Mouse (Mus musculus): ENCODE measurements around the gene Rpl18a.
"Not testable (repeated sequence)": the region's sequence is repeated elsewhere in the genome, so short reads cannot be mapped to it uniquely, and the experiment has no call there.

Gene Rpl18a

GRCm38 (mm10) chr8:70903112-70903511, 5.9 kb upstream of the Rpl18a start:
- DNase-seq (ENCODE audit: low spot score in 2 of 2) = no peak

- no peak for DNase-seq (ENCODE audit: low spot score in 2 of 2)
Observed at GRCm38 (mm10) chr8:70902211-70902610, 5.0 kb upstream of the Rpl18a start.

GRCm38 (mm10) chr8:70900872-70901387, 3.7 kb upstream of the Rpl18a start:
- DNase-seq (ENCODE audit: low spot score in 2 of 2) = no peak

GRCm38 (mm10) chr8:70899226-70899625, 2.0 kb upstream of the Rpl18a start:
- DNase-seq (ENCODE audit: low spot score in 2 of 2) = no peak

- DNase-seq (ENCODE audit: low spot score in 2 of 2) = no peak
Observed at GRCm38 (mm10) chr8:70898661-70899198, 1.5 kb upstream of the Rpl18a start.

- DNase-seq (ENCODE audit: low spot score in 2 of 2) = peak; percentile 76 to 81
Observed at GRCm38 (mm10) chr8:70897681-70898413, 635 bp upstream of the Rpl18a start.

GRCm38 (mm10) chr8:70896316-70897020, 744 bp downstream of the Rpl18a start:
- no peak for DNase-seq (ENCODE audit: low spot score in 2 of 2)

- DNase-seq (ENCODE audit: low spot score in 2 of 2) = not testable (repeated sequence)
Observed at GRCm38 (mm10) chr8:70895571-70896259, 1.5 kb downstream of the Rpl18a start.

GRCm38 (mm10) chr8:70894771-70895545, 2.3 kb downstream of the Rpl18a start:
- DNase-seq (ENCODE audit: low spot score in 2 of 2) = no peak

- no peak for DNase-seq (ENCODE audit: low spot score in 2 of 2)
Observed at GRCm38 (mm10) chr8:70894385-70894720, 2.9 kb downstream of the Rpl18a start.

- no peak for DNase-seq (ENCODE audit: low spot score in 2 of 2)
Observed at GRCm38 (mm10) chr8:70893656-70894384, 3.4 kb downstream of the Rpl18a start.

GRCm38 (mm10) chr8:70892896-70893655, 4.1 kb downstream of the Rpl18a start:
- DNase-seq (ENCODE audit: low spot score in 2 of 2) = no peak

- no peak for DNase-seq (ENCODE audit: low spot score in 2 of 2)
Observed at GRCm38 (mm10) chr8:70892022-70892895, 5.0 kb downstream of the Rpl18a start, which contains the start of gene Slc5a5. TSS of gene Slc5a5 (minus strand) at chr8:70892757.

- peak; percentile 56 to 59 for DNase-seq (ENCODE audit: low spot score in 2 of 2)
Observed at GRCm38 (mm10) chr8:70891356-70891755, 5.9 kb downstream of the Rpl18a start.

- no peak for DNase-seq (ENCODE audit: low spot score in 2 of 2)
Observed at GRCm38 (mm10) chr8:70890656-70891055, 6.6 kb downstream of the Rpl18a start.

- DNase-seq (ENCODE audit: low spot score in 2 of 2) = no peak
Observed at GRCm38 (mm10) chr8:70887669-70888068, 9.5 kb downstream of the Rpl18a start.

- DNase-seq (ENCODE audit: low spot score in 2 of 2) = no peak
Observed at GRCm38 (mm10) chr8:70885612-70886011, 11.6 kb downstream of the Rpl18a start.

- no peak for DNase-seq (ENCODE audit: low spot score in 2 of 2)
Observed at GRCm38 (mm10) chr8:70884683-70885082, 12.5 kb downstream of the Rpl18a start.

- DNase-seq (ENCODE audit: low spot score in 2 of 2) = no peak
Observed at GRCm38 (mm10) chr8:70884186-70884585, 13.0 kb downstream of the Rpl18a start.

Measured in urinary bladder, adult 18-20 months (tissue).